Mouse (Mus musculus): Measurements from ENCODE around the gene Ogdh. TPM values are rescaled to one million over a fixed set of nuclear protein-coding genes. Genes with fewer than 3 reads are reported as not detected.

Gene Ogdh
- total RNA-seq, 2 experiments from 2014 or later, result 74.2 to 99.3 TPM

DNA sequence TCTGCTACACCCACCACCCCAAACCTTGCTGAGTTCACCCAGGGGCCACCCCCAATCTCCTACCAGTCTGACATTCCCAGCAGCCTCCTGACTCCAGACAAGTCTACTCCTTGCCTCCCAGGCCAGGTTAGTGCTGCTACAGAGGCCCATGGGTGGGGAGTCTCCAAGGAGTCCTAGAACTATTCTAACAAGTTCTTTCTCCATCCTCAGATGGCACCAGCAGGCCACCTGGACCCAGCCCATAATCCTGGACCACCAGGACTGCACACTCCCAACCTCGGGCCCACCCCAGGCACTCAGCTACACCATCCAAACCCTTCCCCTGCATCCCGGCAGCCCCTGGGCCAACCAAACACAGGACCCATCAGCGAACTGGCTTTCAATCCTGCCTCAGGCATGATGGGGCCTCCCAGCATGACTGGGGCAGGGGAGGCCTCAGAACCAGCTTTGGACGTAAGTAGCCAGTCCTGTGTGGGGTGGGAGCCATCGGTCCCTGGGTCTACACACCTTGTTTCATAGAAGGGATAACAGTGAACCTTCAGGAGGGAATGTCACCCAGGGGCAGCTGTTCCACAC, 112.5 kb downstream of the Ogdh start:
- ATAC-seq (ENCODE audit: poor library complexity, severe bottlenecking), result no peak

DNA sequence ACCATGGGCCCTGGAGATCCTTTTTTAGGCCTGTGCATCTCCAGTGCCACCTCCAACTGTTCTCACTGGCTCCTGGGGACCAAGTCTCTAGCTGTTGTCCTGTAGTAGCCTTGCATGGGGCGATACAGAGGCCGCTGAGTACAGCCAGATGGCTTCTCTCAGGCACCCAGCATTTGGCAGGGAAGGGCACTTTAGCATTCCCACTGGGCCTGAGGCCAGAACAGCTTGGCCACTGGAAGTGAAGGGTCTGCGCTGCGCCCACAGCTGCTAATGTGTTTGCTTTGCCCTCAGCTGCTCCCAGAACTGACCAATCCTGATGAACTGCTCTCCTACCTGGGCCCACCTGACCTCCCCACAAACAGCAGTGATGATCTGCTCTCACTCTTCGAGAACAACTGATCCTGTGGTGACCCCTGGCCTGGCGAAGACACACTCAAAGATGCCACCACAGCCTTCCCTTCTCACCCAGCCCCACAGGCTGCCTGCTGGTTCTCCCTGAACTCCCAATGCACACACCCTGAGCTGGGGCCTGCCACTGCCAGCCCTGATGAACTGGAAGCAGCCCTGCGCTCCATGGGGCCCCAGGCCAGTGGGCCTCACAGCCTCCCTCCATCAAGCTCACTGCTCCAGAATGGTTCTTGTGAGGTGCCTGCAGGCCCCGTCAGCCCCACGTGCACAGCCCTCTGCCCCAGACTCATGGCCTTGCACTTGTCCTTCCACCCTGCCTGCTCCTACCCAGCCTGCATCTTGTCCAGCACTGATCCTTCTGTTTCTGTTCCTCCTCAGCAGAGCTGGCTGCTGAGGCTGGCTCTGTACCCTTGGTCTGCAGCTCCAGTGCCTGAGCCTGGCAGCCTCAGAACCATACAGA, 113.5 kb downstream of the Ogdh start:
- ATAC-seq (ENCODE audit: poor library complexity, severe bottlenecking), result no peak

DNA sequence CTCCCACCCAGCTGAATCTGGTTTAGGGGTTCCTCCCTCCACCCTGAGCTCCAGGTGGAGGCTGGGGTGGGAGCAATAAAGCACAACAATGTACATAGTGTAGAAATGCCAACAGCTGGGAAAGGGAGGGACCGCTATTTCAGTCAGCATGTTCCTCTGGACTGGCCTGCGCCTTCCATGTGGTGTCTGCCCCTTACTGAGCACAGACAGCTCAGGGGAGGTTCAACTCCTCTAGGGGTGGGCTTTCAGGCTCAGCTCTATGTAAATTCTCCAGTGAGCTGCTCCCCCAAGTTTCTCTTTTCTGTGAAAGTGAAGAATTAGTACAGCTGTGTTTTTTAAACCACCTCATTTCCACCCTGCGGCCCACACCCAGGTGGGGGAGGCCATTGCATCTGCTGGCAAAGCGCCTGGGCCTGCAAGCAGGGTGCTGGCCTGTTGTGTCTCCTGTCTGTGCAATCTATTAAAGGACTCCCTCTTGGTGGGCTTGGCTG, 114.2 kb downstream of the Ogdh start:
- 0 out of 2 replicates have a peak, but pooled peaks have one; percentile 24 for ATAC-seq (ENCODE audit: poor library complexity, severe bottlenecking)

Other genes starting within 250 kb of the Ogdh start
- 0.38 and 0.71 TPM in 2 replicates for gene Camk2b, start 225.3 kb upstream of the Ogdh start, total RNA-seq (2015)
- gene Camk2b, start 225.3 kb upstream of the Ogdh start, total RNA-seq (2017), result 0.59 and 1.3 TPM in 2 replicates
- gene A730071L15Rik, start 91.6 kb upstream of the Ogdh start, total RNA-seq (2015), result 0.09 and 0.57 TPM in 2 replicates
- not detected in 2 replicates for gene A730071L15Rik, start 91.6 kb upstream of the Ogdh start, total RNA-seq (2017)
- gene Nudcd3, start 91.2 kb upstream of the Ogdh start, total RNA-seq (2015), result 11.5 and 14.6 TPM in 2 replicates
- 25.0 and 25.6 TPM in 2 replicates for gene Nudcd3, start 91.2 kb upstream of the Ogdh start, total RNA-seq (2017)
- not detected in 2 replicates for gene Npc1l1, start 61.5 kb upstream of the Ogdh start, total RNA-seq (2015)
- not detected in 2 replicates for gene Npc1l1, start 61.5 kb upstream of the Ogdh start, total RNA-seq (2017)
- gene Ddx56, start 23.9 kb upstream of the Ogdh start, total RNA-seq (2015), result 11.9 and 14.0 TPM in 2 replicates
- 12.8 and 12.9 TPM in 2 replicates for gene Ddx56, start 23.9 kb upstream of the Ogdh start, total RNA-seq (2017)
- gene Tmed4, start 16.8 kb upstream of the Ogdh start, total RNA-seq (2015), result 34.8 and 40.1 TPM in 2 replicates
- gene Tmed4, start 16.8 kb upstream of the Ogdh start, total RNA-seq (2017), result 35.1 and 35.8 TPM in 2 replicates
- 37.8 and 39.0 TPM in 2 replicates for gene Zmiz2, start 97.4 kb downstream of the Ogdh start, total RNA-seq (2015)
- 7.9 and 12.6 TPM in 2 replicates for gene Zmiz2, start 97.4 kb downstream of the Ogdh start, total RNA-seq (2017)
- gene Ppia, start 123.8 kb downstream of the Ogdh start, total RNA-seq (2015), result 3,541 and 3,784 TPM in 2 replicates
- 1,457 and 1,607 TPM in 2 replicates for gene Ppia, start 123.8 kb downstream of the Ogdh start, total RNA-seq (2017)
- 235 and 240 TPM in 2 replicates for gene H2afv, start 152.8 kb downstream of the Ogdh start, total RNA-seq (2015)
- gene H2afv, start 152.8 kb downstream of the Ogdh start, total RNA-seq (2017), result 173 and 184 TPM in 2 replicates
- 54.1 and 63.5 TPM in 2 replicates for gene Purb, start 184.3 kb downstream of the Ogdh start, total RNA-seq (2015)
- gene Purb, start 184.3 kb downstream of the Ogdh start, total RNA-seq (2017), result 43.7 and 56.3 TPM in 2 replicates
- 161 and 175 TPM in 2 replicates for gene Myo1g, start 229.3 kb downstream of the Ogdh start, total RNA-seq (2015)
- gene Myo1g, start 229.3 kb downstream of the Ogdh start, total RNA-seq (2017), result 182 and 197 TPM in 2 replicates

Data from megakaryocyte, adult 5-6 weeks (primary cell).